Mouse (Mus musculus): ENCODE results near the gene Btn2a2. TPM values are rescaled to one million over a fixed set of nuclear protein-coding genes. Genes with fewer than 3 reads are reported as not detected.

Btn2a2 gene
- polyA plus RNA-seq, 1 experiment: not detected

GRCm38 (mm10) chr13:23529480-23530165 lies 41.0 kb upstream of the Btn2a2 start:
- no peak for DNase-seq (ENCODE audit: low read depth in 1 of 2, low spot score in 2 of 2)
- Histone ChIP-seq H3K4me3 (ENCODE audit: extremely low read depth, insufficient read depth, insufficient read length) (no peak overlapping the region), H3K27ac (ENCODE audit: insufficient read depth, low read length) (no peak overlapping the region), H3K27me3 (ENCODE audit: control insufficient read depth, insufficient read depth, low read length) (no peaks in the 10 kb centered on the region), H3K4me1 (ENCODE audit: control insufficient read depth, insufficient read depth, insufficient read length) (peaks cover 3% of the 10 kb centered on the region; the same call in 1 of the 2 replicates), H3K36me3 (ENCODE audit: control insufficient read depth, insufficient read depth, low read length) (no peaks in the 10 kb centered on the region)
- TF ChIP-seq POLR2A (IDR thresholded peaks at IDR 0.05; ENCODE audit: low read depth, low read length): no peak
- no peak for TF ChIP-seq CTCF (IDR thresholded peaks at IDR 0.05; ENCODE audit: extremely low read depth, insufficient read depth, insufficient read length, insufficient replicate concordance)
- WGBS: 21% methylated on average over 2 of the region's 2 CpGs

- no peak for DNase-seq (ENCODE audit: low read depth in 1 of 2, low spot score in 2 of 2)
- Histone ChIP-seq H3K4me1 (ENCODE audit: control insufficient read depth, insufficient read depth, insufficient read length) (no peaks in the 10 kb centered on the region), H3K36me3 (ENCODE audit: control insufficient read depth, insufficient read depth, low read length) (no peaks in the 10 kb centered on the region), H3K27ac (ENCODE audit: insufficient read depth, low read length) (no peak overlapping the region), H3K27me3 (ENCODE audit: control insufficient read depth, insufficient read depth, low read length) (no peaks in the 10 kb centered on the region), H3K4me3 (ENCODE audit: extremely low read depth, insufficient read depth, insufficient read length) (no peak overlapping the region)
- 92% methylated on average over 5 of the region's 5 CpGs for WGBS
- TF ChIP-seq POLR2A (IDR thresholded peaks at IDR 0.05; ENCODE audit: low read depth, low read length): no peak
- TF ChIP-seq CTCF (IDR thresholded peaks at IDR 0.05; ENCODE audit: extremely low read depth, insufficient read depth, insufficient read length, insufficient replicate concordance): no peak
These were observed 40.3 kb upstream of the Btn2a2 start for GRCm38 (mm10) chr13:23529005-23529404.

DNA sequence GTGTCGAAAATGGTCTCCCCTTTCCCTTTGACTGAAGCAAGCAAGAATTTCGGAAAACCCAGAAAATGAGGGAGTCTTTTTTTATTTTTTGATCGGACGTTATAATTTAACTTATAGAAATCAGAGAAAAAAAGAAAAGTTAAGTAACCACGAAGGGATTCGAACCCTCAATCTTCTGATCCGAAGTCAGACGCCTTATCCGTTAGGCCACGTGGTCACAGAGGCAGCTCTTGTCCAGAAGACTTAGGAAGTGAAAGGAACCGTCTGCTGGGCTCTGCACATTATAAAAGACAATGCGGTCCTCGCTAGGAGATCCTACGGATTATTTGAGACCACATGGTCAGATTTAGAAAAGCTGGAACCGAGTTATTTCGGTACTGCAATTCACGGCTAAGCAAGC lies 37.7 kb upstream of the Btn2a2 start:
- H3K27me3 ChIP-seq (ENCODE audit: control insufficient read depth, insufficient read depth, low read length): no peaks in the 10 kb centered on the region
- WGBS: under 1% methylated on average over 17 of the region's 17 CpGs
- peak overlapping the region; percentile 43 for H3K4me3 ChIP-seq (ENCODE audit: extremely low read depth, insufficient read depth, insufficient read length)
- DNase-seq (ENCODE audit: low read depth in 1 of 2, low spot score in 2 of 2): peak; percentile 80 to 81
- no peaks in the 10 kb centered on the region for H3K36me3 ChIP-seq (ENCODE audit: control insufficient read depth, insufficient read depth, low read length)
- H3K27ac ChIP-seq (ENCODE audit: insufficient read depth, low read length): no peak overlapping the region
- TF ChIP-seq POLR2A (IDR thresholded peaks at IDR 0.05; ENCODE audit: low read depth, low read length) (no peak), CTCF (IDR thresholded peaks at IDR 0.05; ENCODE audit: extremely low read depth, insufficient read depth, insufficient read length, insufficient replicate concordance) (no peak)
- H3K4me1 ChIP-seq (ENCODE audit: control insufficient read depth, insufficient read depth, insufficient read length): no peaks in the 10 kb centered on the region

DNA sequence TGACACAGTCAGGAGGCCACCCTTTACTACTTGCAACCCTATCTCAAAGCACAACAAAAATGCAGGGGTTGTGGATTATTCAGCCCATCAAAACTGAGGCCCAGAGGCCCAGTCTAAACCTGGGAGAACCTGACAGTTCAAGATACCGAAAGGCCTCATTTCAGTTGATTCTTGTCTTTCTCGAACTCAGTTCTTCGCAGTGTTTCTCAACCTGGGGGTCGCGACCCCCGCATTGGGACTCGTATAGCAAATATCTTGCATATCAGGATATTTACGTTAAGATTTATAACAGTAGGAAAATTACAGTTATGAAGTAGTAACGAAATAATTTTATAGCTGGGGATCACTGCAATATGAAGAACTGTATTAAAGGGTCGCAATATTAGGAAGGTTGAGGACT lies 37.2 kb upstream of the Btn2a2 start:
- DNase-seq (ENCODE audit: low read depth in 1 of 2, low spot score in 2 of 2): no peak
- Histone ChIP-seq H3K4me1 (ENCODE audit: control insufficient read depth, insufficient read depth, insufficient read length) (no peaks in the 10 kb centered on the region), H3K27ac (ENCODE audit: insufficient read depth, low read length) (no peak overlapping the region), H3K4me3 (ENCODE audit: extremely low read depth, insufficient read depth, insufficient read length) (peak overlapping the region; percentile 11; the same call in 1 of the 2 replicates), H3K36me3 (ENCODE audit: control insufficient read depth, insufficient read depth, low read length) (no peaks in the 10 kb centered on the region), H3K27me3 (ENCODE audit: control insufficient read depth, insufficient read depth, low read length) (no peaks in the 10 kb centered on the region)
- 6% methylated on average over 10 of the region's 10 CpGs for WGBS
- TF ChIP-seq CTCF (IDR thresholded peaks at IDR 0.05; ENCODE audit: extremely low read depth, insufficient read depth, insufficient read length, insufficient replicate concordance): no peak

DNA sequence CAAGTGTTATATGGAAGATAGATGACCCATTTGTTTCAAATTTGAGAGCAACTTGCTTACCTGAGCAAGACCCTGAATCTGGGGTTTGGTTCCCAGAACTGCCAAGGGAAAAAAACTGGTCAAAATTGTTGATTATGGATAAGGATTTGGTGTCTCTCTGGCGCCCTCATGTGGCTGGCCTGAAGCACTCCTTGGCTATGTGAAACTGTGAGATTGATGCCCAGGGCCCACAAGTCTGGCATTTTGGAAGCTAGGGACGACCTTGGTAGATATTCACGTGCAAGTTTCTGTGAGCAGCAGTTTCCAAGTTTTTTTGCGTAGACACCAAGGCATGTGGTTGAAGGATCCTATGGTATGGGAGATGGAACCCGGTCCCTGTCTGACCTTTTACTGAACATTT lies 36.0 kb upstream of the Btn2a2 start:
- Histone ChIP-seq H3K27me3 (ENCODE audit: control insufficient read depth, insufficient read depth, low read length) (no peaks in the 10 kb centered on the region), H3K4me1 (ENCODE audit: control insufficient read depth, insufficient read depth, insufficient read length) (no peaks in the 10 kb centered on the region), H3K36me3 (ENCODE audit: control insufficient read depth, insufficient read depth, low read length) (no peaks in the 10 kb centered on the region), H3K27ac (ENCODE audit: insufficient read depth, low read length) (no peak overlapping the region), H3K4me3 (ENCODE audit: extremely low read depth, insufficient read depth, insufficient read length) (no peak overlapping the region)
- WGBS: 20% methylated on average over 5 of the region's 5 CpGs
- TF ChIP-seq CTCF (IDR thresholded peaks at IDR 0.05; ENCODE audit: extremely low read depth, insufficient read depth, insufficient read length, insufficient replicate concordance) (peak; percentile 68; the same call in 1 of the 2 replicates), POLR2A (IDR thresholded peaks at IDR 0.05; ENCODE audit: low read depth, low read length) (no peak)
- peak in 1 of 2 experiments; percentile 66 for DNase-seq (ENCODE audit: low read depth in 1 of 2, low spot score in 2 of 2)

- Histone ChIP-seq H3K4me1 (ENCODE audit: control insufficient read depth, insufficient read depth, insufficient read length) (no peaks in the 10 kb centered on the region), H3K27ac (ENCODE audit: insufficient read depth, low read length) (no peak overlapping the region), H3K36me3 (ENCODE audit: control insufficient read depth, insufficient read depth, low read length) (no peaks in the 10 kb centered on the region), H3K27me3 (ENCODE audit: control insufficient read depth, insufficient read depth, low read length) (no peaks in the 10 kb centered on the region), H3K4me3 (ENCODE audit: extremely low read depth, insufficient read depth, insufficient read length) (no peak overlapping the region)
- TF ChIP-seq POLR2A (IDR thresholded peaks at IDR 0.05; ENCODE audit: low read depth, low read length) (no peak), CTCF (IDR thresholded peaks at IDR 0.05; ENCODE audit: extremely low read depth, insufficient read depth, insufficient read length, insufficient replicate concordance) (no peak)
- no peak for DNase-seq (ENCODE audit: low read depth in 1 of 2, low spot score in 2 of 2)
- 58% methylated on average over 5 of the region's 5 CpGs for WGBS
These were observed 35.3 kb upstream of the Btn2a2 start for GRCm38 (mm10) chr13:23523976-23524375.

DNA sequence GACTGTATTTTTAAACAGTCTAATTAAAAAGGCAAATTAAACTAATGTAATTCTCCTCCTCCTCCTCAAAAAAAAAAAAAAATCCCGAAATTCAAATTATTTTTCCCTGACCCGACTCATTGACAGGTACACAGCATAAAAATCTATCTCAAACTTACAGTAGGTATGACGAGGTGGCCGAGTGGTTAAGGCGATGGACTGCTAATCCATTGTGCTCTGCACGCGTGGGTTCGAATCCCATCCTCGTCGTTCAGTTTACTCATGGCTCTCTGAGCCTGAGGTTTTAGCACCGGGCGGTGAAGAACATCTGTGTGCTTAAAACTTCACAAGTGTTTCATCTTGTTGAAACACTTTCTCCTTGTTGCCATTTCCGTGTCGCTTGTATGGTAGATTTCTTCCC lies 33.0 kb upstream of the Btn2a2 start:
- 3% methylated on average over 14 of the region's 14 CpGs for whole genome bisulfite sequencing
- no peaks in the 10 kb centered on the region for H3K36me3 ChIP-seq (ENCODE audit: control insufficient read depth, insufficient read depth, low read length)
- DNase-seq (ENCODE audit: low read depth in 1 of 2, low spot score in 2 of 2): peak in 1 of 2 experiments; percentile 61
- TF ChIP-seq CTCF (IDR thresholded peaks at IDR 0.05; ENCODE audit: extremely low read depth, insufficient read depth, insufficient read length, insufficient replicate concordance) (no peak), POLR2A (IDR thresholded peaks at IDR 0.05; ENCODE audit: low read depth, low read length) (no peak)
- no peaks in the 10 kb centered on the region for H3K4me1 ChIP-seq (ENCODE audit: control insufficient read depth, insufficient read depth, insufficient read length)
- no peak overlapping the region for H3K27ac ChIP-seq (ENCODE audit: insufficient read depth, low read length)
- H3K4me3 ChIP-seq (ENCODE audit: extremely low read depth, insufficient read depth, insufficient read length): no peak overlapping the region
- no peaks in the 10 kb centered on the region for H3K27me3 ChIP-seq (ENCODE audit: control insufficient read depth, insufficient read depth, low read length)

Measured in spleen, adult 2 months (tissue).